In genomic region chr11:20445061-20445902, GRCm38 (mm10) we compare ENCODE assay signal across 8 mouse cellular contexts.
A peak's percentile ranks its signal among the peaks of the same experiment; 100 is the strongest.
DNase-seq lines count a peak whose midpoint lies in the region; ATAC-seq and TF ChIP-seq lines count a peak whose summit lies in the region.

No protein-coding gene starts in this region.

- H3K36me3 ChIP-seq in forebrain, embryonic 15.5 days = no peaks in the 10 kb centered on the region
- no peaks in the 10 kb centered on the region for H3K36me3 ChIP-seq in liver, postnatal 0 days (replicated peaks; ENCODE audit: insufficient read depth, low read length)

- H3K9ac ChIP-seq in forebrain, embryonic 15.5 days (replicated peaks) = peak overlapping the region; percentile 44; the same call in 1 of the 2 replicates
- H3K9ac ChIP-seq in liver, postnatal 0 days (replicated peaks) = no peak overlapping the region

- ATAC-seq in forebrain, embryonic 15.5 days (replicated peaks) = peak; percentile 51
- no peak for ATAC-seq in liver, postnatal 0 days

- 12% methylated on average over 18 of the region's 18 CpGs for WGBS in forebrain, embryonic 15.5 days
- WGBS in liver, postnatal 0 days (ENCODE audit: insufficient replicate concordance) = 14% methylated on average over 18 of the region's 18 CpGs

- H3K9me3 ChIP-seq in forebrain, embryonic 15.5 days = 0 out of 2 replicates have a peak, but pooled peaks cover 4% of the 10 kb centered on the region
- H3K9me3 ChIP-seq in liver, postnatal 0 days (ENCODE audit: low read length) = no peaks in the 10 kb centered on the region

- no peak for TF ChIP-seq CTCF in liver, postnatal 0 days (IDR thresholded peaks at IDR 0.05; ENCODE audit: low read depth)

- DNase-seq in cerebellum, postnatal 10 days = peak; percentile 29
- DNase-seq in cerebellum, postnatal 36 days = no peak
- DNase-seq in 3T3-L1 (ENCODE audit: low read depth, low spot score) = peak; percentile 32
- peak; percentile 16 for DNase-seq in liver, postnatal 0 days
- DNase-seq in gastrocnemius, adult 18-20 months (ENCODE audit: low spot score) = no peak
- DNase-seq in ovary, adult 18-20 months (ENCODE audit: low spot score) = no peak
- no peak for DNase-seq in urinary bladder, postnatal 10 days (ENCODE audit: low spot score)

- no peaks in the 10 kb centered on the region for H3K27me3 ChIP-seq in forebrain, embryonic 15.5 days
- H3K27me3 ChIP-seq in liver, postnatal 0 days (ENCODE audit: insufficient read depth, low read length) = no peaks in the 10 kb centered on the region

- H3K4me2 ChIP-seq in forebrain, embryonic 15.5 days (replicated peaks) = peak overlapping the region; percentile 50
- H3K4me2 ChIP-seq in liver, postnatal 0 days (ENCODE audit: low read depth, low read length) = peak overlapping the region; percentile 72

- H3K4me3 ChIP-seq in forebrain, embryonic 15.5 days = peak overlapping the region; percentile 32
- peak overlapping the region; percentile 33 for H3K4me3 ChIP-seq in liver, postnatal 0 days (ENCODE audit: low read depth, low read length)

- peaks cover 11% of the 10 kb centered on the region for H3K4me1 ChIP-seq in forebrain, embryonic 15.5 days
- H3K4me1 ChIP-seq in liver, postnatal 0 days (ENCODE audit: insufficient read depth) = peaks cover 11% of the 10 kb centered on the region; the same call in 1 of the 2 replicates

- H3K27ac ChIP-seq in forebrain, embryonic 15.5 days (replicated peaks) = no peak overlapping the region
- no peak overlapping the region for H3K27ac ChIP-seq in liver, postnatal 0 days (ENCODE audit: low read depth)

- TF ChIP-seq EP300 in liver, postnatal 0 days (IDR thresholded peaks at IDR 0.05; ENCODE audit: low read depth) = no peak

Comparison
In these comparisons a context has a peak if more than half of its experiments do, and no peak if none do; other contexts are left out.
1. DNase-seq: peak in cerebellum, postnatal 10 days (2 of 2), 3T3-L1 (single experiment) and liver, postnatal 0 days (single experiment); none in cerebellum, postnatal 36 days (0 of 2), gastrocnemius, adult 18-20 months (single experiment), ovary, adult 18-20 months (single experiment) and urinary bladder, postnatal 10 days (single experiment).